Mouse (Mus musculus) E14TG2a.4 (cell line): Measurements from ENCODE around the gene Ankrd26.

Experiments used
- CTCF ChIP-seq: conservative IDR thresholded peaks from 2 replicates; pipeline ENCODE4 v1.5.1; 2014; ENCODE audit warnings: low read length
- NANOG ChIP-seq: IDR thresholded peaks from 2 replicates; pipeline ENCODE4 v1.6.1; 2014; ENCODE audit warnings: borderline replicate concordance, low read length, mixed read lengths
- POU5F1 ChIP-seq: IDR thresholded peaks from 2 replicates; pipeline ENCODE4 v1.6.1; 2014; ENCODE audit warnings: low read length, borderline replicate concordance

- no peak for TF ChIP-seq CTCF
- no peak for TF ChIP-seq NANOG
- no peak for TF ChIP-seq POU5F1
Measured at GRCm38 (mm10) chr6:118574351-118574750, 12.3 kb upstream of the Ankrd26 start.
